Mouse (Mus musculus): ENCODE measurements at regions not wholly inside any gene's neighbourhood (a gene's known extent, or its start where the extent isn't known, plus 50 kb on each side); places are given as distances from the start of the nearest gene placed in this dataset.

DNA sequence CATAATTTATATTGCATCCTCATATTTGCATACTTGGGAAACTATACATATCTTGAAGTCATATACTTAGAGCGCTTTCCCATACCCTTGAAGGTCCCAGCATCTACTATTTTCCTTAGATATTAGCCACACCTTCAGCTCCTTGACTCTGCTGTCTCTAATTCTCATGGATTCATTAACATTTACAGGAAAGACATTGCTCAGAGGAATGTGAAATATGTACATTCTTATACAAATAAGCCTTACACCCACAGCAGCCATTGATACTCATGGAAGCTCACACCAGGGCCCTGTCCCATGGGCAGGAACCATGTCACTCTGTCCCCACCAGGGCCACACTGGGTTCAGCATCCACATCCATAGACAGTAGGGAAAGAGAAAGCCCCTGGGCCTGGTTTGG lies 122.1 kb downstream of the Trim42 start:
- no peak overlapping the region for H3K27ac ChIP-seq (ENCODE audit: insufficient read depth, low read depth, low read length)
- TF ChIP-seq POLR2A (IDR thresholded peaks at IDR 0.05; ENCODE audit: low read depth, low read length): no peak
- TF ChIP-seq CTCF (conservative IDR thresholded peaks at IDR 0.05; ENCODE audit: insufficient read depth, insufficient read length, low read depth, low read length): no peak
- no peak overlapping the region for H3K4me3 ChIP-seq (ENCODE audit: insufficient read depth, low read depth, low read length)
- DNase-seq: no peak
- H3K27me3 ChIP-seq (replicated peaks; ENCODE audit: control insufficient read depth, insufficient read depth, low read length): no peaks in the 10 kb centered on the region
- H3K36me3 ChIP-seq (ENCODE audit: control insufficient read depth, insufficient read depth, low read length): no peaks in the 10 kb centered on the region
- no peaks in the 10 kb centered on the region for H3K4me1 ChIP-seq (ENCODE audit: control insufficient read depth, insufficient read depth, low read length)
- 98% methylated on average over 1 of the region's 1 CpGs for WGBS

DNA sequence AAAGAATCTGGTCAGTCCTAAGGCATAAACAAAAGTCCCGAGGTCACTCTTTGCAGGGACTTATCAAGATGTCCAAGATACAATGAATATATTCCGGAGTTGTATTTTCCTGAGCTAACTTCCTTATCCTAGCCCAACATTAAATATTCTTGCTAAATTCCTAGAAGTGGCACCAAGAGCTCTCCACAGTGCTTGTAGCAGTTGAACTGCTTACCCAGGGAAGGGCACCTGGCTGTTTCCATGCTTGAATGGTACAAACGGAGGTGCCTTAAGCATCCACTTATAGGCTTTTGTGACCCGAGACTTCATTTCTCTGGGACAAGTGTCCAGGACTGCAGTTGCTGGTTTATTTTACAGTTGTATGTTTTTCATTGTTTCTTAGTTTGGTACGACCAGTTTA lies 115.1 kb upstream of the Slc25a36 start:
- no peaks in the 10 kb centered on the region for H3K36me3 ChIP-seq (ENCODE audit: control insufficient read depth, insufficient read depth, low read length)
- TF ChIP-seq CTCF (conservative IDR thresholded peaks at IDR 0.05; ENCODE audit: insufficient read depth, insufficient read length, low read depth, low read length) (no peak), POLR2A (IDR thresholded peaks at IDR 0.05; ENCODE audit: low read depth, low read length) (no peak)
- DNase-seq: no peak
- no peak overlapping the region for H3K27ac ChIP-seq (ENCODE audit: insufficient read depth, low read depth, low read length)
- H3K4me3 ChIP-seq (ENCODE audit: insufficient read depth, low read depth, low read length): no peak overlapping the region
- 76% methylated on average over 5 of the region's 5 CpGs for WGBS
- no peaks in the 10 kb centered on the region for H3K4me1 ChIP-seq (ENCODE audit: control insufficient read depth, insufficient read depth, low read length)
- no peaks in the 10 kb centered on the region for H3K27me3 ChIP-seq (replicated peaks; ENCODE audit: control insufficient read depth, insufficient read depth, low read length)

DNA sequence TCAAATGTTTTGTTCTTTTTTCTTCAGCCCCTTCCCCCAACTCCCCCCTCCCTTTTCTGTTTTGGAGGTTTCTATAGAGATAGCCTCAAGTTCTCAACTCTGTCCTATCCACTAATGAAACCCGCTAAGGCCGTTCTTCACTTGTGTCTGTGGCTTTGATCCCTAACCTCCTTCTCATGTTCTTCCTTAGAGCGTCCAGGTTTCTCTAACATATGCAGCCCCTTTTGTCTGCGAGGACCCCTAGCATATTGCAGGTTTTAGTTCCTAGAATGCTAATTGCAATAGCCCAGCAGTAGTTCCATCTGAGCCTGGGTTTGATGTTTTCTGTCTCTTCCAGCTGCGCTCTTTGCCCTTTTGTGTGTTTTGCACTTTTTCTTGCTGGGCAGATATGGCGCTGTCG lies 113.6 kb upstream of the Slc25a36 start:
- no peaks in the 10 kb centered on the region for H3K36me3 ChIP-seq (ENCODE audit: control insufficient read depth, insufficient read depth, low read length)
- H3K27ac ChIP-seq (ENCODE audit: insufficient read depth, low read depth, low read length): no peak overlapping the region
- no peak overlapping the region for H3K4me3 ChIP-seq (ENCODE audit: insufficient read depth, low read depth, low read length)
- TF ChIP-seq POLR2A (IDR thresholded peaks at IDR 0.05; ENCODE audit: low read depth, low read length) (no peak), CTCF (conservative IDR thresholded peaks at IDR 0.05; ENCODE audit: insufficient read depth, insufficient read length, low read depth, low read length) (no peak)
- 45% methylated on average over 7 of the region's 7 CpGs for WGBS
- no peaks in the 10 kb centered on the region for H3K27me3 ChIP-seq (replicated peaks; ENCODE audit: control insufficient read depth, insufficient read depth, low read length)
- no peaks in the 10 kb centered on the region for H3K4me1 ChIP-seq (ENCODE audit: control insufficient read depth, insufficient read depth, low read length)
- DNase-seq: no peak

DNA sequence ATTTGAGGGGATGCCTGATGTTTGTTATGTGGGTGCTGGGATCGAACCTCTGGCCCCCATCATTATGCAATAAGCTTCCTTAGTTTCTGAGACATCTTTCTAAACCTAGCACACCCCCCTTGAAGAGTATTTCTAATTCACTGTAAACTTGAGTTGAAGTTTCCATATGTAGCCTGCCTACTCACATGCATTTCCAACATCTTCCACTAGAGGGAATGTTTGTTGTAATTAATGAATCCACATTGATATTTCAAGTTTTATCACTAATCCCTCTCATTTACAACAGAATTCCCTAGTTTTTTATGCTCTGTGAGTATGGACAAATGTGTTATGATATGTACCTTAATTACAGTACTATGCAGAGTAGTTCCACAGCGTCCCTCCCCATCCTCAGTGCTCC lies 103.8 kb upstream of the Slc25a36 start:
- H3K27ac ChIP-seq (ENCODE audit: insufficient read depth, low read depth, low read length): no peak overlapping the region
- H3K4me1 ChIP-seq (ENCODE audit: control insufficient read depth, insufficient read depth, low read length): no peaks in the 10 kb centered on the region
- TF ChIP-seq CTCF (conservative IDR thresholded peaks at IDR 0.05; ENCODE audit: insufficient read depth, insufficient read length, low read depth, low read length) (no peak), POLR2A (IDR thresholded peaks at IDR 0.05; ENCODE audit: low read depth, low read length) (no peak)
- no peak overlapping the region for H3K4me3 ChIP-seq (ENCODE audit: insufficient read depth, low read depth, low read length)
- WGBS: 33% methylated on average over 2 of the region's 2 CpGs
- H3K36me3 ChIP-seq (ENCODE audit: control insufficient read depth, insufficient read depth, low read length): no peaks in the 10 kb centered on the region
- H3K27me3 ChIP-seq (replicated peaks; ENCODE audit: control insufficient read depth, insufficient read depth, low read length): no peaks in the 10 kb centered on the region; the same call in 1 of the 2 replicates
- peak; percentile 14 for DNase-seq

DNA sequence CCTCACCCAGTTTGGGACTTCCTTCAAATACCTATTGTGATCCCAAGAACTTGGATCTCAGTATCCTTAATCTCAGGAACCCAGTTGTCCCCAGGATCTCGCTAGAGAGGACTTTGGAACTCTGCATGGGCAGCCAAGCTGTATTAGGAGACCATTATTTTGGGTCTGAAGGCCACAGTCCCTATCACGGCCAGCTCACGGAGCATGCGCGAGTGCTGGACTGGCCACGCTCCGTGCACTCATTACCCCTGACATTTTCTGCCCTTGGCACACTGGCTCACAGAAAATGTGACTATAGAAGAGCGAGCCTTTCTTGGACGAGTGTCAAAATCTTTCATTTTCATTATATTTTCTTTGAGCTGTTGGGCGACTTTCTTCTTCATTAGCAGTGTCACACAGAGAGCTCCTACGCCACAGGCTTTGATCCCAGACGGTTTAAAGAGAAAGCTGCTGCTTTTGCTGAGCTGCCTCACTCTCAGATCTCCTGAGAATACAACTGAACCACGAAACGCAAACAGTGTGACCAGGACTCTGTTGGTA lies 79.4 kb upstream of the Slc25a36 start:
- Histone ChIP-seq H3K4me1 (ENCODE audit: control insufficient read depth, insufficient read depth, low read length) (peaks cover 6% of the 10 kb centered on the region; the same call in 1 of the 2 replicates), H3K36me3 (ENCODE audit: control insufficient read depth, insufficient read depth, low read length) (no peaks in the 10 kb centered on the region), H3K27ac (ENCODE audit: insufficient read depth, low read depth, low read length) (peak overlapping the region; percentile 51; the same call in 1 of the 2 replicates), H3K27me3 (replicated peaks; ENCODE audit: control insufficient read depth, insufficient read depth, low read length) (no peaks in the 10 kb centered on the region), H3K4me3 (ENCODE audit: insufficient read depth, low read depth, low read length) (no peak overlapping the region)
- 47% methylated on average over 14 of the region's 14 CpGs for WGBS
- peak; percentile 80 for DNase-seq
- TF ChIP-seq POLR2A (IDR thresholded peaks at IDR 0.05; ENCODE audit: low read depth, low read length) (no peak), CTCF (conservative IDR thresholded peaks at IDR 0.05; ENCODE audit: insufficient read depth, insufficient read length, low read depth, low read length) (no peak)

DNA sequence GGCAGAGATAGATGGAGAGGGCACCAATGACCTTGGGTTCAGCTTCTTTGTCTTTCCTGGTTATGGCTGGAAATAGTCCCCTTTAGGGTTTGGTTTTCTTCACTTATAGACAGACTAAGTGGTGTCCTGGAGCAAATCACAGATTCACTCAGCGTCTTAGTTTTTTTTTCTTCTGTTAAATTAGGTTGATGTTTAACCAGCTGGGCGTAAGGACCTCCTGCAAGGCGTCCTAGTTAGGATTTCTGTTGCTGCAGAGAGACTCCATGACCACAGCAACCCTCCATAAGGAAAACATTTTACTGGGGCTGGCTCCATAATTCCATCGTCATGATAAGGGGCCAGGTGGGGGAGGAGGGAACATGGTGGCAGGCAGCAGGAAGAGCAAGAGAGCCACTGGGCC lies 78.7 kb upstream of the Slc25a36 start:
- peak overlapping the region; percentile 51; the same call in 1 of the 2 replicates for H3K27ac ChIP-seq (ENCODE audit: insufficient read depth, low read depth, low read length)
- WGBS: 50% methylated on average over 4 of the region's 4 CpGs

DNA sequence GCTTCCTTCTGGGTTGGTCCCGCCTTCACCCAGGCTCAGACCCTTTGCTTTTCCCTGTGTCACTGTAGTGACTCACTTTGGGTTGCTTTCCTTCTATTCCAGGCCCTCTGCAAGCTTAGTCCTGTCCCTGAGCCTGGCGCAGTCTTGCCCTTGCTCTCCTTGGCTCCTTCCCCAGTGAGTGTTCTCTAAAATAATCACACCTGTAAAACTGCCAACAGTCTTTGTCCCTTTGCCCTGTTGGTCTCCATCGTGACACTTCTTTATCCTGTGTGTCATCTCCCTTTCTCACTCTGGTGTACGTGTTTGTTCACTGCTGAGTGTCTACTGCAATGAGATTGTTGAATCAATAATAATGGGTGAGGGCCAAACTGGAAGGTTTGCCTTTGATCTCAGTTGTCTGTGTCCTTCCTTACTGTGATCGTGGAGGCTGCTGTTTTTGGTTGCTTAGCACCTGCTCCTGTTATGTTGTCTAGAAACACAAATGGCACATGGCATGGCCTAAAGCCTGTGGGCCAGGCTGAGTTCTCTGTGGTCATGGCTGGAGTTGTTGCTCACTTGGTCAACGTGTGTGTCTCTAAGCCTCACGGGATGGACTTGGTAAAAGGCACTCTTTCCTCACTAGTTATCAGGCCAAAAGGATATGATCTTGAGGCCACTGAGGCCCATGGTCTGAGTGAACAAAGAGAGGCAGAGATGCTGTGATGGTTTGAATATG lies 77.8 kb upstream of the Slc25a36 start:
- no peaks in the 10 kb centered on the region for H3K27me3 ChIP-seq (replicated peaks; ENCODE audit: control insufficient read depth, insufficient read depth, low read length)
- no peak overlapping the region for H3K4me3 ChIP-seq (ENCODE audit: insufficient read depth, low read depth, low read length)
- H3K27ac ChIP-seq (ENCODE audit: insufficient read depth, low read depth, low read length): no peak overlapping the region
- H3K36me3 ChIP-seq (ENCODE audit: control insufficient read depth, insufficient read depth, low read length): no peaks in the 10 kb centered on the region
- peaks cover 6% of the 10 kb centered on the region; the same call in 1 of the 2 replicates for H3K4me1 ChIP-seq (ENCODE audit: control insufficient read depth, insufficient read depth, low read length)
- 64% methylated on average over 7 of the region's 7 CpGs for whole genome bisulfite sequencing
- TF ChIP-seq POLR2A (IDR thresholded peaks at IDR 0.05; ENCODE audit: low read depth, low read length): no peak
- DNase-seq: peak; percentile 74

More for the DNA sequence above, 78.7 kb upstream of the Slc25a36 start:
- no peak for TF ChIP-seq POLR2A (IDR thresholded peaks at IDR 0.05; ENCODE audit: low read depth, low read length)
- TF ChIP-seq CTCF (conservative IDR thresholded peaks at IDR 0.05; ENCODE audit: insufficient read depth, insufficient read length, low read depth, low read length): no peak
- Histone ChIP-seq H3K27me3 (replicated peaks; ENCODE audit: control insufficient read depth, insufficient read depth, low read length) (no peaks in the 10 kb centered on the region), H3K36me3 (ENCODE audit: control insufficient read depth, insufficient read depth, low read length) (no peaks in the 10 kb centered on the region), H3K4me3 (ENCODE audit: insufficient read depth, low read depth, low read length) (no peak overlapping the region), H3K4me1 (ENCODE audit: control insufficient read depth, insufficient read depth, low read length) (peaks cover 6% of the 10 kb centered on the region; the same call in 1 of the 2 replicates)
- DNase-seq: peak; percentile 74

All from kidney, adult 2 months (tissue).